Mouse (Mus musculus) skeletal muscle tissue, postnatal 0 days (tissue): ENCODE data around the gene Nutf2. TPM values are rescaled to one million over a fixed set of nuclear protein-coding genes. Genes with fewer than 3 reads are reported as not detected.

Experiments
- polyA plus RNA-seq: library from polyadenylated mRNA; unstranded; fragments of >200 nt; fragmentation: Nextera tagmentation; extraction: Ambion mirVana; gene quantifications from 2 replicates; pipeline ENCODE4 v1.2.1, GENCODE M21; 2015

Gene Nutf2
- polyA plus RNA-seq = 158 and 164 TPM in 2 replicates

DNA sequence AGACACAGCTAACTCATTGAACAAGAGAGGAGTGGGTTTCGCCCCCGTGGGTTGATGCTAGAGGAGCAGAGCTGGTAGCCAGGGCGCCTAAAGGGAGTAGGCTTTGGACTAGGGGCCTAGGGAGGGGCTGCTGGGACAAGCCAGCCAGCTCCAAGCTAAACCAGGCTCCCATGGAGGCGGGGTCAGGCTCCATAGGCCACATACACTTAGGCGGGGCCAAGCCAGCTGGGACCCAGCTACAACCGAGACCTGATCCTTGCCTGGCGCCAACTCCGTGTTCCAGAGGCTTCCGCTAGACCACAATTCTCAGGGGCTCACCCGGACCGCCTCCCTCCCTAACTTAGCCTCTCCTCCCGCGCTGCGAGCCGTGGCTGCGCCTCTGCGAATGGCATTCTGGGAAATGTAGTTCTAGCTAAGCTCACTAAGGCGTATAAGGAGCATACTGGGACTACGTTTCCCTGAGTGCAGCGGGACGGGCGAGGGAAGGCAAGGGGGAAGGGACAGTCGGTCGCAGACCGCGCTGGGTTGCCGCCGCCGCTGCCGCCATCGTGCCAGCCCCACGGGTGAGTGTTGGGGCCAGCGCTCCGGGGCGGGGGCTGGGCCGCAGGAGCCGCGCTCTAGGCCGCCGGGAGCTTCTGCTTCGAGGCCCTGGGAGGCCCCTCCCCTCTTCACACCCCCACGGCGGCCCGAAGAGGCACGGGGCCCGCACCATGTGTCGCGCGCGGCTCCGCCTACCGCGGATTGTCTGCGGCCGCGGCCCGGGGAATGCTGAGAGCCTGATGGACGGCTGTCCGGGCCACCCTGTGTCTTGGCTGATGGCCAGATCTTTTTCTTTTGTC is at the start of gene Nutf2:
TSS of gene Nutf2 (plus strand) at position 438 of the 839 bp plus-strand sequence.

DNA sequence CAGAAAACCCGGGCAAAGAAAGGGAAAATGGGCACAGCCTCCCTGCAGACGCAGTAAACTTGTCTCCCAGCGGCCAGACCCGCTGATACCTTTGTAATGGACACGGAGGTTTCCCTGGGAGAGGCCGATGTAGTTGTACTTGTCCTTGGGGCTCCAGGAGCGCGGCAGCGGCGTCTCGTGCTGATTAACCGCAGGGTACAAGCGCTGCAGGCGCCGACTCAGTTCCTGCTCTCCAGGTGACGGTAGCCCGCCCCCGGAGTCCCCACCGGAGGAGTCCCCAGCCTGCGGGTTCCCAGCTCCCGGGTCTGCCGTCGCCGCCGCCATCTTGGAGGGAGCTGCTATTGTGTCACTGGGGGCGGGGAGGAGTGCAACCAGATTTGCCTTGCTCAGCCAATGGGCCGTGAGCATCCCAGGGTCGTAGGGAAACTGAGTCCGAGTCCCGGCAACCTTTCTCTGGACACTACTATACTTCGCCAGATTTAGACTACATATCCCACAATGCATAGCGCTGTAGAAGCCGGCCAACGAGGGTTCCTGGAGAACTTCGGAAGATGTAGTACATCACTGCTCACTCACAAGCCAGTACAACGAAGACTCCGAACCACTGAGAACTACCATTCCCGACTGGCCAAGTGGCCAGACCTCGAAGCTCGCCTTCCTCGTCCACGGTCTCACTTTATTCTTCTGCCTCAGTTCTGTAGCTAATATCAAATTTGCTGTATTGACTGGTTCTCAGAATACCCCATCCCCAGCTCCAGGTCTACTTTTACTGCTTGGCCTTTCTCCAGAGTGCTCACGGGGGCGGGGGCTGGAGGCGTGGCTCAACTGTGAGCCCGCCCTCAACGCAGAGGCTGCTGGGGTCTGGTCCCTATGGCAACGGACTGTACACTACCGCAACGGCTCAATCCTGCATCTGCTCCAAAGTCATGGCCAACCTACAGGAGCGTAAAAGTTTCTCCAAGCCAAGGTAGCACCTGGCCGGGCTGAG is 33.2 kb upstream of the Nutf2 start, which contains the start of the genes Ranbp10 and Tsnaxip1:
TSS of gene Ranbp10 (minus strand) at position 490 of the 988 bp plus-strand sequence.
TSS of gene Tsnaxip1 (plus strand) at position 871 of the 988 bp plus-strand sequence.

DNA sequence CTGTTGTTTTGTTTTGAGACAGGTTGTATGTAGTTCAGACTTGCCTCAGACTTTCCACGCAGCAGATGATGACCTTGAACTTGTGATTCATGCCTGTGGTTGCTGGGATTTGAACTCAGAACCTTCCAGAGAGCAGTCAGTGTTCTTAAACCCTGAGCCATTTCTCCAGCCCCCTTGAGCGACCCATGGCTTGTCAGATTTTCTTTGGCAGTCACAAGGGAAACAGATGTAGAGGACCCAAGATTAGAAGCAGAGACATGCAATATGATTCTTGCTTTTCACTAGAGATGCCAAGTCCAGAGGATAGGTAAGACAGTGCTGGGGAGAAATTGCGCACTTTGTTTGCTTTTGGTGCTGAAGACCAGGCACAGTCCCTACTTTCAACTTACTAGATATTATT is 7.2 kb upstream of the Nutf2 start, which contains the start of gene Cenpt:
TSS of gene Cenpt (minus strand) at position 101 of the 400 bp plus-strand sequence.

DNA sequence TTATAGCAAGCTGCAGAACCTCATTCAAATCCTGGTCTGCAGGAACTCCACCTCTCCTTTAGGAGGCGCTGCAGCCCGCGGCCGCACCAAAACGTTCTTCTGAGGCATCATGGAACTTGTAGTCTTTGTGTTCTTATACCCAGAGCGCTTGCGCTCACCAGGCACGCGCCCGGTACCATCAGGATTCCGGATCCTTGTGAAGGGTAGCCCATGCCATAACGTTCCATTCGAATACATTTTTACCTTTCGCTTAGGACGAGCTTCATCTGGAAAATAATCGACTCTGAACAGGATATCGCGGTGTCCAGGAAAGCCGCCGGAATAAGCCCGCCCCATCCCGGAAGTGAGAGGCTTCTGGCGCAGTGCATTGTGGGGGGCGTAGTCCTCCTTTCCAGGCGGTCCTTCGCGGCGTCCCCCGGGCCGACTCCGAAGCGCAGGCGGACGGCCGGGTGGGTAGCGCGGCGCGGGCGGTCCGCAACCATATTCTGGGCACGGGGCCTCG is 5.6 kb upstream of the Nutf2 start, which contains the start of gene Thap11:
TSS of gene Thap11 (plus strand) at position 418 of the 502 bp plus-strand sequence.

DNA sequence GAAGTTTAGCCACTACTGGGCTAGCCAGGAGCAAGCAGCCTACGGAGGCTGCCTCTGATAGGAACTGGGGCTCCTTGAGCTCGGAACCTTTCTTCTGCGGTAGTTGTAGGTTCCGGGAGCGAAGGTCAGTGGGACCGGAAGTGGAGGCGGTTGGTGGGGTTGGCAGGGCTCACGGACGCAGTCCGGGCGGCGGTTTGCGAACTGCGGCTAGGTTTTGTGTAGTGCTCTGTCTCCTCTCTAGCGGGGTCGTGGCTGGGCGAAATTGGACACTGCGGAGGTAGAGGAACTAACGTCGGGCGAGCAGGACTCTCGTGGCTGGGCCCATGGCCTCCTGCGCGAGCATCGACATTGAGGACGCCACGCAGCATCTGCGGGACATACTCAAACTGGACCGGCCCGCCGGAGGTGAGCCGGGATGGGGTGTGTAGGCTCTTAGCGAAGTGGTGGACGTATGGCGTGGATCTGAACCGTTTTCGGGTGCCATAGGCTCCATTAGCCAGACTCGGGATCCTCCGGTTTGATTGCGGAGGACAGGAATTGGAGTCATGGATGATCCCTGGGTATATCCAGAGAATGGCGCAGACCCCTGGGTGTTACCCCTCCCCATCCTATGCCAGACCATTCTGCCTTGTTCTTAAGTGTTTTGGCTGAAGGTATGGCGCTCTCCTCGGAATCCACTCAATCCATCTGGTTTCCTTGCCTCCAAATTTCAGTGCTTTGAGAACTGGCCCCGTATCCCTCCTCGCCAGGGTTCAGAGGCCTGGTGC is 20.6 kb downstream of the Nutf2 start, which contains the start of gene Edc4:
TSS of gene Edc4 (plus strand) at position 128 of the 767 bp plus-strand sequence.

DNA sequence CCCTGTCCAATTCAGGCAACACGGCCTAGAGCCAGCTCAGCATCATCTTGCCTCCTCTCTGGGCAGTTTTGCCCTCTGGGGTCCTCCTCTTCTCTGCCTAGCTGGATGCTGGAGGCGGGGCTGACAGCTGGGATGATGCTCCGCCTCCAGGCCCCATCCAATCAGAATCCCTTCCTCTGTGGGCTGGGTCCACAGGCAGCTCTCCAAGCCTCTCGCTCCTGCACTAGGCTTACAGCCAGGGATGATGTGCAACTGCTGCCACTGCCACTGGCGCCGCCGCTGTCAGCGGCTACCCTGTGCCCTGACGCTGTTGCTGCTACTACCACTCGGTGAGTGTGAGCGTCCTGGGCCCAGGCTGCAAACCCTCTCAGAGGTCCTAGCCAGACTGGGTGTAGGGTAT is 33.0 kb downstream of the Nutf2 start, which contains the start of gene Nrn1l:
TSS of gene Nrn1l (plus strand) at position 229 of the 400 bp plus-strand sequence.

DNA sequence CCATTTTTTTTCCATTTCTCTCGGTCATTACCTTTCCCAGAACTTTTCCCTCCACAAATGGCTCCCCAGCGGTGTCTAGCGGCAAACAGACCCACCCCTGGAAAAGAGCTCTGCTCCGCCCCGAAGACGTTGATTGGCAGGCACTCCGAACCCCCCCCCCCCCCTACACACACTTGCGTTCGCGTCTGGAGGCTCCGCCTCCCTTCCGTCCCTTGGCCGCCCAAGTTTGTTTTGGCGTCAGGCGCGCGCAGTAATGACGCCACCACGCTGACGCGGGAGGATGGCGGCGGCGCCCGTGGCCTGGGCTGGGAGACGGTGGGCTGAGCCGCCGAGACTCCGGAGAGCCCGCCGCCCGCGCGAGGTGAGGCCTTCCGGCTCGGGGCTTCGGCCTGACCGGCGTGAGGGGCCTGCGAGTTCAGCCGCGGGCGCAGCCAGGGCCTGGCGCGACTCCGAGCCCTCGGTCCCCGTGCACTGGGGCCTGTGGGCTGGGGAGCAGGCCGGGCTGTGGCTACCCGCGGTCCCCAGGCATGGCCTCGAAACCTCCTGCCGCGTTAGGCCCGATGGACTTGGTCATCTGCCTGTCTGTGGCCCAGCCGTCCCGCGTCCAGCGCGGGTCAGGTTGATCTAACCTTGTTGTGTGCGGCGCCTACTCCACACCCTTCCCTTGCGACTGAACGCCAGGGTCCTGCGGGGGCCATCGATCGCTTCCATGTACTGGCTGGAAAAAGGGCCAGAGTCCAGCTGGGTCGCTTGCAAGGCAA is 40.0 kb downstream of the Nutf2 start, which contains the start of gene Pskh1:
TSS of gene Pskh1 (plus strand) at position 262 of the 761 bp plus-strand sequence.

Other genes starting within 250 kb of the Nutf2 start
- 40.0 and 44.9 TPM in 2 replicates for gene Ctcf, start 224.0 kb upstream of the Nutf2 start, polyA plus RNA-seq
- gene Agrp, start 223.2 kb upstream of the Nutf2 start, polyA plus RNA-seq = 0.27 and 0.62 TPM in 2 replicates
- 0.04 and 0.10 TPM in 2 replicates for gene Carmil2, start 174.3 kb upstream of the Nutf2 start, polyA plus RNA-seq
- 24.6 and 25.1 TPM in 2 replicates for gene Acd, start 159.5 kb upstream of the Nutf2 start, polyA plus RNA-seq
- gene Pard6a, start 159.4 kb upstream of the Nutf2 start, polyA plus RNA-seq = 11.9 and 12.2 TPM in 2 replicates
- not detected in 2 replicates for gene 4933405L10Rik, start 152.9 kb upstream of the Nutf2 start, polyA plus RNA-seq
- gene Enkd1, start 152.4 kb upstream of the Nutf2 start, polyA plus RNA-seq = 3.2 and 3.8 TPM in 2 replicates
- gene Gfod2, start 101.9 kb upstream of the Nutf2 start, polyA plus RNA-seq = 5.0 and 7.8 TPM in 2 replicates
- gene Ranbp10, start 33.2 kb upstream of the Nutf2 start, polyA plus RNA-seq = 9.3 and 9.6 TPM in 2 replicates
- 0.17 and 0.28 TPM in 2 replicates for gene Tsnaxip1, start 32.8 kb upstream of the Nutf2 start, polyA plus RNA-seq
- 9.9 and 12.2 TPM in 2 replicates for gene Cenpt, start 7.3 kb upstream of the Nutf2 start, polyA plus RNA-seq
- gene Thap11, start 5.4 kb upstream of the Nutf2 start, polyA plus RNA-seq = 52.0 and 52.7 TPM in 2 replicates
- 20.2 and 22.6 TPM in 2 replicates for gene Edc4, start 20.3 kb downstream of the Nutf2 start, polyA plus RNA-seq
- gene Nrn1l, start 33.0 kb downstream of the Nutf2 start, polyA plus RNA-seq = 1.2 and 1.7 TPM in 2 replicates
- 16.8 and 17.0 TPM in 2 replicates for gene Pskh1, start 39.9 kb downstream of the Nutf2 start, polyA plus RNA-seq
- gene Ctrl, start 73.3 kb downstream of the Nutf2 start, polyA plus RNA-seq = 0.32 TPM in 1 of 2 replicates, not detected in the other
- gene Psmb10, start 77.9 kb downstream of the Nutf2 start, polyA plus RNA-seq = 36.6 and 38.1 TPM in 2 replicates
- gene Lcat, start 82.8 kb downstream of the Nutf2 start, polyA plus RNA-seq = 0.49 and 0.66 TPM in 2 replicates
- 15.2 and 16.0 TPM in 2 replicates for gene Slc12a4, start 105.5 kb downstream of the Nutf2 start, polyA plus RNA-seq
- not detected in 2 replicates for gene Dpep3, start 118.8 kb downstream of the Nutf2 start, polyA plus RNA-seq
- 15.0 and 15.5 TPM in 2 replicates for gene Dus2, start 130.8 kb downstream of the Nutf2 start, polyA plus RNA-seq
- not detected in 2 replicates for gene Dpep2nb, start 145.4 kb downstream of the Nutf2 start, polyA plus RNA-seq
- gene Ddx28, start 151.3 kb downstream of the Nutf2 start, polyA plus RNA-seq = 11.5 and 14.0 TPM in 2 replicates
- 2.9 and 3.2 TPM in 2 replicates for gene Nfatc3, start 198.3 kb downstream of the Nutf2 start, polyA plus RNA-seq